Mouse (Mus musculus): ENCODE results near the gene Farp1. TPM values are rescaled to one million over a fixed set of nuclear protein-coding genes. Genes with fewer than 3 reads are reported as not detected.
A peak's percentile ranks its signal among the peaks of the same experiment; 100 is the strongest.

Farp1 gene
- polyA plus RNA-seq, 1 experiment = 29.2 TPM

DNA sequence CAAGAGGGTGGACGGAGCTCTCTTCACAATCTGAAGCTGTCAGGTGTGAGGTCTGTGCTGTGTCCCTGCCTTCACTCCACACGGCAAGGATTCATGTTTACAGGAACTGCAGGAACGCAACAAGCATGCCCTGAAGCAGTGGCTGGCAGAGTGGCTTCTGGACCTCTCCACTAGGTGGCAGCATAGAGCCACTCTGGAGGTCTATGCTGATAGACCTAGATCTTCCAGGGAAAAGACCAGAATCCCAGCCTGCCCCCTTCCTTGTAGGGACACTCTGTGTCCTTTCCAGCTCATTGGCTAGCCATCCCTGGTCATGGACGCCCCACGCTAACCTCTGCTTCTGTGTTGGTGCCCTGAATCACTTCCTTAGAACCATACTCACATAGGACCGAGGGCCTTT, 244.1 kb downstream of the Farp1 start:
- H3K4me3 ChIP-seq (ENCODE audit: low read depth, low read length) = no peak overlapping the region
- no peaks in the 10 kb centered on the region for H3K9me3 ChIP-seq (replicated peaks; ENCODE audit: control insufficient read depth, insufficient read depth, low read length, poor library complexity, severe bottlenecking)
- no peaks in the 10 kb centered on the region for H3K27me3 ChIP-seq (ENCODE audit: control insufficient read depth, insufficient read depth, low read length, poor library complexity, severe bottlenecking)
- TF ChIP-seq POLR2A (IDR thresholded peaks at IDR 0.05; ENCODE audit: insufficient read depth, low read length) (no peak), CTCF (IDR thresholded peaks at IDR 0.05; ENCODE audit: low read depth, low read length) (peak; percentile 96), EP300 (IDR thresholded peaks at IDR 0.05; ENCODE audit: insufficient read depth, low read depth, low read length) (no peak)
- no peak overlapping the region for H3K27ac ChIP-seq (ENCODE audit: insufficient read depth, low read length)
- no peak overlapping the region for H3K9ac ChIP-seq (ENCODE audit: low read depth, poor library complexity, severe bottlenecking)
- H3K36me3 ChIP-seq (ENCODE audit: control insufficient read depth, insufficient read depth, low read length, poor library complexity, severe bottlenecking) = no peaks in the 10 kb centered on the region
- H3K4me1 ChIP-seq (ENCODE audit: control insufficient read depth, insufficient read depth, low read length) = no peaks in the 10 kb centered on the region

GRCm38 (mm10) chr14:121280601-121281335, 245.8 kb downstream of the Farp1 start:
- Histone ChIP-seq H3K9ac (ENCODE audit: low read depth, poor library complexity, severe bottlenecking) (no peak overlapping the region), H3K27me3 (ENCODE audit: control insufficient read depth, insufficient read depth, low read length, poor library complexity, severe bottlenecking) (no peaks in the 10 kb centered on the region), H3K9me3 (replicated peaks; ENCODE audit: control insufficient read depth, insufficient read depth, low read length, poor library complexity, severe bottlenecking) (no peaks in the 10 kb centered on the region), H3K36me3 (ENCODE audit: control insufficient read depth, insufficient read depth, low read length, poor library complexity, severe bottlenecking) (no peaks in the 10 kb centered on the region), H3K4me3 (ENCODE audit: low read depth, low read length) (no peak overlapping the region), H3K4me1 (ENCODE audit: control insufficient read depth, insufficient read depth, low read length) (no peaks in the 10 kb centered on the region), H3K27ac (ENCODE audit: insufficient read depth, low read length) (no peak overlapping the region)
- no peak for TF ChIP-seq EP300 (IDR thresholded peaks at IDR 0.05; ENCODE audit: insufficient read depth, low read depth, low read length)
- TF ChIP-seq CTCF (IDR thresholded peaks at IDR 0.05; ENCODE audit: low read depth, low read length) = no peak
- TF ChIP-seq POLR2A (IDR thresholded peaks at IDR 0.05; ENCODE audit: insufficient read depth, low read length) = no peak

DNA sequence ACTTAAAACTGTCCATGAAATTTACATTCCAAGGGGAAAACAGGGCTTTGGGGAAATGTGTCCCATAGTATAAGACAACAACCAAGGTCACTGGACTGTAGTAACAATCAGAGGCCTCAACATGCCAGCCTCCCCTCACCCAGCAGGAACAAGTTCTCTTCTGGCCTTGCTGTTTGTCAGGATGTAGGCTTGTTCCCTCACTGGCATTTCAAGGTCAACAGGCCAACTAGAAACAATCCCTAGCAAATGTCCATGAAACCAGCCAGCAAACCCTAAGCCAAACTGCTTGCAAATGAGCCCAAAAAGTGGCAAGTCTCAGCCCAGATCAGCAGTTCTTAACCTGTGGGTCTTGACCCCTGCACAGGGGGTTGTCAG, 246.3 kb downstream of the Farp1 start:
- TF ChIP-seq CTCF (IDR thresholded peaks at IDR 0.05; ENCODE audit: low read depth, low read length) (no peak), EP300 (IDR thresholded peaks at IDR 0.05; ENCODE audit: insufficient read depth, low read depth, low read length) (no peak), POLR2A (IDR thresholded peaks at IDR 0.05; ENCODE audit: insufficient read depth, low read length) (no peak)
- H3K4me3 ChIP-seq (ENCODE audit: low read depth, low read length) = no peak overlapping the region
- H3K4me1 ChIP-seq (ENCODE audit: control insufficient read depth, insufficient read depth, low read length) = no peaks in the 10 kb centered on the region
- no peaks in the 10 kb centered on the region for H3K36me3 ChIP-seq (ENCODE audit: control insufficient read depth, insufficient read depth, low read length, poor library complexity, severe bottlenecking)
- no peaks in the 10 kb centered on the region for H3K9me3 ChIP-seq (replicated peaks; ENCODE audit: control insufficient read depth, insufficient read depth, low read length, poor library complexity, severe bottlenecking)
- no peaks in the 10 kb centered on the region for H3K27me3 ChIP-seq (ENCODE audit: control insufficient read depth, insufficient read depth, low read length, poor library complexity, severe bottlenecking)
- no peak overlapping the region for H3K27ac ChIP-seq (ENCODE audit: insufficient read depth, low read length)
- no peak overlapping the region for H3K9ac ChIP-seq (ENCODE audit: low read depth, poor library complexity, severe bottlenecking)

- H3K27ac ChIP-seq (ENCODE audit: insufficient read depth, low read length) = no peak overlapping the region
- peaks cover 13% of the 10 kb centered on the region for H3K9me3 ChIP-seq (replicated peaks; ENCODE audit: control insufficient read depth, insufficient read depth, low read length, poor library complexity, severe bottlenecking)
- H3K36me3 ChIP-seq (ENCODE audit: control insufficient read depth, insufficient read depth, low read length, poor library complexity, severe bottlenecking) = peaks cover 10% of the 10 kb centered on the region
- H3K9ac ChIP-seq (ENCODE audit: low read depth, poor library complexity, severe bottlenecking) = no peak overlapping the region
- H3K4me1 ChIP-seq (ENCODE audit: control insufficient read depth, insufficient read depth, low read length) = no peaks in the 10 kb centered on the region
- no peak overlapping the region for H3K4me3 ChIP-seq (ENCODE audit: low read depth, low read length)
- no peaks in the 10 kb centered on the region for H3K27me3 ChIP-seq (ENCODE audit: control insufficient read depth, insufficient read depth, low read length, poor library complexity, severe bottlenecking)
- TF ChIP-seq EP300 (IDR thresholded peaks at IDR 0.05; ENCODE audit: insufficient read depth, low read depth, low read length) (no peak), POLR2A (IDR thresholded peaks at IDR 0.05; ENCODE audit: insufficient read depth, low read length) (no peak), CTCF (IDR thresholded peaks at IDR 0.05; ENCODE audit: low read depth, low read length) (no peak)
Measured at GRCm38 (mm10) chr14:121285379-121286120, 250.6 kb downstream of the Farp1 start.

DNA sequence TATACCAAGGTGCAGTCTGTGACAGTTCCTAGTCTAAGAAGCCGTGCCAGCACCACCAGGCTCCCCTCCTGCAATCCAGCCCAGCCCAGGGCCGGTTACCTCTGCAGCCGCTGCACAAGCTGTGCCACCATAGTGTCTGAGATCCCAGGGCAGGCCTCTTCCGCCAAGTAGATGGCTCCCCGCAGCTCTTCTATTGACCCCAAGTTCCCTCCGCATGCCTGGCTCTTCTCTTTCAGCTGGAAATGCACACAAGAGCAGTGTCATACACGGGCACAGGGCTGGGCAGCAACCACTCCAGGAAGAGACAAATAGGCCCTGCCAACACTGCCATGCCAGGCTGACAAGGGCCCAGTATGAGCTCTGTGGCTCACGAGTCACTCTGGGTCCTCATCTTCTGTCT, 256.9 kb downstream of the Farp1 start:
- H3K9ac ChIP-seq (ENCODE audit: low read depth, poor library complexity, severe bottlenecking) = no peak overlapping the region
- TF ChIP-seq CTCF (IDR thresholded peaks at IDR 0.05; ENCODE audit: low read depth, low read length) (no peak), EP300 (IDR thresholded peaks at IDR 0.05; ENCODE audit: insufficient read depth, low read depth, low read length) (no peak), POLR2A (IDR thresholded peaks at IDR 0.05; ENCODE audit: insufficient read depth, low read length) (no peak)
- no peak overlapping the region for H3K4me3 ChIP-seq (ENCODE audit: low read depth, low read length)
- peaks cover 22% of the 10 kb centered on the region for H3K9me3 ChIP-seq (replicated peaks; ENCODE audit: control insufficient read depth, insufficient read depth, low read length, poor library complexity, severe bottlenecking)
- peaks cover 26% of the 10 kb centered on the region for H3K36me3 ChIP-seq (ENCODE audit: control insufficient read depth, insufficient read depth, low read length, poor library complexity, severe bottlenecking)
- H3K27ac ChIP-seq (ENCODE audit: insufficient read depth, low read length) = no peak overlapping the region
- no peaks in the 10 kb centered on the region for H3K4me1 ChIP-seq (ENCODE audit: control insufficient read depth, insufficient read depth, low read length)
- no peaks in the 10 kb centered on the region for H3K27me3 ChIP-seq (ENCODE audit: control insufficient read depth, insufficient read depth, low read length, poor library complexity, severe bottlenecking)

DNA sequence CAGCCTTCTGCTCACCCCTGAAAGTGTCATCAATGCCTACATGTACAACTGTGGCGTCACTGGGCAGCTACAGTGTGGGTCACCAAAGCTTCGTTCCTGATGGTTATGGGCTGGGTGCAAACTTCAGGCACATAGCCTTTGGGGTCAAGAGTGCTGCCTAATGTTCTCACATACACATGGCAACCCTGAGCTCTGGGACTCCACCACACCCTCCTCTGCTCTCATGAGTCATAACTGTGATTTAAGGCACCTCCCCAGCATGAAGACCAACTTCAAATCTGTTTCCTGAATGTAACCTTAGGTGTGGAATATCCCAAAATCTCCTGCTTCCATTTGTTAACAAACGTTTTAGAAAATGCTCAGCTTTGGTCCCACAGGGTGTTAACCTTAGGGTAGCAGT, 257.4 kb downstream of the Farp1 start:
- peaks cover 25% of the 10 kb centered on the region for H3K36me3 ChIP-seq (ENCODE audit: control insufficient read depth, insufficient read depth, low read length, poor library complexity, severe bottlenecking)
- no peaks in the 10 kb centered on the region for H3K4me1 ChIP-seq (ENCODE audit: control insufficient read depth, insufficient read depth, low read length)
- H3K9ac ChIP-seq (ENCODE audit: low read depth, poor library complexity, severe bottlenecking) = no peak overlapping the region
- no peaks in the 10 kb centered on the region for H3K27me3 ChIP-seq (ENCODE audit: control insufficient read depth, insufficient read depth, low read length, poor library complexity, severe bottlenecking)
- H3K27ac ChIP-seq (ENCODE audit: insufficient read depth, low read length) = no peak overlapping the region
- H3K9me3 ChIP-seq (replicated peaks; ENCODE audit: control insufficient read depth, insufficient read depth, low read length, poor library complexity, severe bottlenecking) = peaks cover 22% of the 10 kb centered on the region
- no peak overlapping the region for H3K4me3 ChIP-seq (ENCODE audit: low read depth, low read length)
- TF ChIP-seq EP300 (IDR thresholded peaks at IDR 0.05; ENCODE audit: insufficient read depth, low read depth, low read length) (no peak), POLR2A (IDR thresholded peaks at IDR 0.05; ENCODE audit: insufficient read depth, low read length) (no peak), CTCF (IDR thresholded peaks at IDR 0.05; ENCODE audit: low read depth, low read length) (no peak)
